Mouse (Mus musculus) thymus, postnatal 4 days (tissue): ENCODE measurements around the gene Dynll1.

Source experiments
- DNase-seq: peaks from one replicate; pipeline ENCODE4 v3.0.0; 2021

The Dynll1 gene

DNA sequence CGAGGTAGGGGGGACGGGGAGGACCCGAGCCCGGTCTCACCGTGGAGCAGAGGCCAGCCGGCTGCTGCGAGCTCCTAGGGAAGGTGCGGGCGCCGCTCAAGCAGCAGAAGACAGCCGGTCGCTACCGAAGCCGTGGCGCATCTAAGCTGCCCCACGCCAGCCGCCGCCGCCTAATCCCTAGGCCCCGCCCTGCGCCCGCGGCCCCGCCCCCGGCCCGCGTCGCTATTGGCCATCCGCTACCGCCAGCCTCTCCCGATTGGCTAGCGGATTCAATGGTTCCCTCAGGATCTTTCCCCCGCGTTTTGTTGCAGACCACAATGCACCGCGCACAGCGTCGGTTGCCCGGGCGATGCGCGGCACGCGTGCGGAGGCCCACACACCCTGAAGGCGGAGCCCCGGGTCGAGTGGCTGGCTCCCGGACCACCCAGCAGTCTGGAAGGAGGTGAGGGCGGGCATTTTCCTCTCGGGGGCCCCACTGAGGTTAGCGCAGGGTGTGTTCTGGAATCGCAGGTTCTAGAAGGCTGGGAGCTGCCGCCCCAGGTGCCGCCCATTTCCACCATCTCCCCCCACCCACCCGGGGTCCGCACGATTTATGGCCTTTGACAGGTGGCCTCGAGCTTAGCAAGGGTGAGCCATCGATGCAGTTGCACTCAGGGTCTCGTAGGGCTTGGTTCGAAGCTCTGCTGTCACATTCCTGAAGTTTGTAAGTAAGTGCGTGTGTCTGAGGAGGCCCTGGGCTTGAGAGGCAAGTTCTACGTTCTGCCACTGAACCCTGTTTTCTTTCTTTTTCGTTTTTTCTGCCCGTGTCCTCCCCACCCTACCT lies at the start of gene Dynll1:
Gene Dynll1, minus strand, starts transcription at position 208 of the 823 bp plus-strand sequence.
- DNase-seq: peak; percentile 99

DNA sequence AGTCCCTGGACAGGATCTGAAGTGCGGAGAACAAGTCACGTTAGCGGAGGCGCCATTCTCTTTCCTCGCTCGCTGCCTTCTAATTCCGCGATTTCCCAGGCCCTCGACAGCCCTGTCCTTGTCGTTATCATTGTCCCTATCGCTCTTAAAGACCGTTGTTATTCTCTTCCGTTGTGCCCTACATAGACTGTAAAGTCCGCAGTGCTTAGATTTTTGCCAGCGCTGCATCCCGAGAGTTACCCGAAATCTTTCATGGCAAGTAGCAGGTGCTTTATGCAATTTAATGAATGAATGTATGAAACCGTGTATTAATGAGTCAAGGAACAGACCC lies 48.4 kb upstream of the Dynll1 start:
- DNase-seq: no peak

DNA sequence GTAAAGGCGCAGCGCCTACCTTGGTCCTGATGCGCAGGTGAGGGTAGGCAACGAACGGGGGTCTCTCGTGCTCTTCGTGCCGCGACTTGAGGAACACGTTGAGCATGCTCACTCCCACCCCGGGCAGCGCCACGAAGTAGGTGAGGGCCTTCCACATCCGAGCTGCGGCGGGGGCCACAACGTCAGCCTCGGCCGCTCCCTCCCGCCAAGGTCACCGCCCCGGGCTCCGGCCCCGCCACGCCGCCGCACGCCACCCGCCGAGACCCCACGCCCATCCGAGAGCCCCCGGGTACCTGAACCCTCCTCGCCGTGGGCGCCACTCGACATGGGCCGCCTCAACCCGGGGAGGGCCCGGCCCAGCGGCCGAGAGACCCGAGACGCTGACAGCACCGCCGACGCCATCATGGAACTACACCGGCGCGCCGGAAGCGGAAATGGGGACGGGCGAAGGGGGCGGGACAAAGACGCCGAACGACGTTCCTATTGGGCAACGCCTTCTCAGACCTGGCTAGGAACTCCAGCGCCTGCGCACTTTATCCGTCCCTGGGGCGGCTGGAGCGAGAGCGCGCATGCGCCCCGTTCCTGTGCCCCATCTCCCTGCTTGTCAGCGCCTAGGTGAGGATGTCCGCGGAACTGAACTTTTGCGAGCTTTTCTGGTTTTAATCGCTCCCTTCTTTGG lies 47.9 kb upstream of the Dynll1 start, which contains the start of gene Cox6a1:
Gene Cox6a1, minus strand, starts transcription at position 436 of the 679 bp plus-strand sequence.
- DNase-seq: peak; percentile 99

DNA sequence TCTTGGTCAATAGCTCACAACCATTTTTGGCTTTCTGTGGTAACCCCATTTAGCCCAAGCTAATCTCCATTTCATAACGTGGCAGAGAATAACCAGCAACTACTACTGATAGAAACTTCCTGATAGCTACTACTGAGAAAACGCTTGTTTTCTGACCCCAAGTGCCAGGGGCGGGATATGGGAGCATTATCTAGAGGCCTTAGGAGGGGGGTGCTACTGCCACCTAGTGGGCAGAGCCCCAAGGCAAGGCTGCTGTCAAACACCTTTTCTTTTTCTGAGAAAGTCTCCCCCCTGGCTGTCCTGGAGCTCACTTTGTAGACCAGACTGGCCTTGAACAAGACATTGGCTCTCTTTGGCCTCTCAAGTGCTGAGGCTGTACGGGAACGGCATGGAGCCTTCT lies 46.8 kb upstream of the Dynll1 start:
- peak; percentile 92 for DNase-seq

DNA sequence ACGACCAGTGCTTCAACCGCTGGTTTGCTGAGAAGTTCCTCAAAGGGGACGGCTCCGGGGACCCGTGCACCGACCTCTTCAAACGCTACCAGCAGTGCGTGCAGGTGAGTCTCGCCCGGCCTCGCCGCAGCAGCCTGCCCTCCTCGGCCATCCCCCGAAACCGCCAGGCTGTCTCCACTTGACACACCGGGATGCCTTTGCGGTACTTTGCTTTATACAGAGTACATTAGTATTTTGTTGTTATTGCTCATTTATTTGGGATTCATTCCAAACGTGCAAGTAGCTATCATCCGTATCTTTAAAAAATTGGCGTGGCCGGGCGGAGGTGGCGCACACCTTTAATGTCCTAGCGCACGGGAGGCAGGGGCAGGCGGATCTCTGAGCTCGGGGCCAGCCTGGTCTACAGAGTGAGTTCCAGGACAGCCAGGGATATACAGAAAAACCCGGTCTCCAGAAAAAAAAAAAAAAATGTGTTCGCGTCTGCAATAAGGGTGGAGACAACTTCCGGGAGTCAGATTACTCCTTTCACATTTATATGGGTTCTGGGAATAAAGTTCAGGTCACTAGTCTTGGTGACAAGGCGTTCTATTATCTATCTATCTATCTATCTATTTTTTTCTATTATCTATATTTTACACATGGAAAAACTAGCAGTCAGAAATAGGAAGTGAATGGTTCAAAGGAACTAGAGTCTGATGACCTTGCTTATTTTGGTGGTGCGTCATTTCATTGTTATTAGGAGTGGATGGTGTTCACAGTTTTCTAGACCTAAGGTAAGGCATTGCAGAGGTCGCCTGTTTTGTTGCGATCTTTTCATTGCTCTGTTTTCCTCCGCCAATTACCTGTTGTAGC lies 40.7 kb upstream of the Dynll1 start:
- no peak for DNase-seq

DNA sequence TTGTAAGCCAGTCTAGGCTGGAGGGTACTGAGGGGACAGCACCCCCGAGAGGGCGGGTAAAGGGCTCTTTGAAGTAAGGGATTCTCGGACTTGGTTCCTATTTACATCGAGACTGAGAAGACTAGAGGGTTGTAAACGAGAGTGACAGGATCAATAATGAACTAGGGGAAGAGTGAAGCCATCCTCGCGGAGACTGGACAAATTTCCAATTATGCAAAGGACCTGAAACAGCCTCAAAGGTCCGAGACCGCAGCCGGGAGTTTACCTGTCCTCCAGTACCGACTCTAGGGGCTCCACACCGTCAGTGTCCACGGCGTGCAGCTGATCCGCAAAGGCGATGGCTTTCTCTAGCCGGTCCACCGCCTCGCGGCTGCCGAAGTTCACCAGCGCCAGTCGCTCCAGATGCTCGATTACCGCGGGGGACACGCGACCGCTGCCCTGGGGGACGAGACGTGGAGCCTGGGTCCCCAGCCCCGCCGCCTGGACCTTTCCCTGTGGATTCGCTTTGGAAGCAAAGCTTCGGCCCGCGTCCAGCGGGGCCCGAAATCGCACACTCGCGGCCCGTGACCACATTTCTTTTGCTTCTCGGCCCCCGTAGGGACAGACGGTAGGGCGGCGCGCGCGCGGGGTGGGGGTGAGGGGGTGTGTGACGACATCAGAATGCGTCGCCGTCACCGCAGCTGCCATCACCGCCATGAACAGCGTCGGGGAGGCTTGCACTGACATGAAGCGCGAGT lies 39.9 kb upstream of the Dynll1 start, which contains the start of the genes Gatc and Triap1:
Gene Gatc, minus strand, starts transcription at position 602 of the 737 bp plus-strand sequence.
Gene Triap1, plus strand, starts transcription at position 649 of the 737 bp plus-strand sequence.
- DNase-seq: peak; percentile 93

DNA sequence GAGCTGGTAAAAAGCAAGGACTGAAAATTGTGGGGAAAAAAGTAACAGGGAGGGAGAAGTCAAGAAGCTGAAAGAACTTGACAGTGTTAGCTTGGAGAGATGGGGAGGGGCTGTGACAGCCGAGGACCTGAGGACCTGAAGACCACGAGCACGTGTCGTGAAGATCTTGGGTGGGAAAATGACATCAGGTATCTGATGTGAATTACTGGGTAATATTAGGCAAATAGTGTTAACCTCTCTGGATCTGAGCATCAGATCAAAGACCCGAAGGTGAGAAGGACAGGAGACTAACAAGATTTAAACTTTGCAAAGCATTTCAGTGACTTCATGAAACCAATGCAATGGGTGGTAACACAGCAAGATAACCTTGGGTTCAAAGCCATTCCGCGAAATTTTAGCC lies 39.2 kb upstream of the Dynll1 start:
- DNase-seq: no peak

DNA sequence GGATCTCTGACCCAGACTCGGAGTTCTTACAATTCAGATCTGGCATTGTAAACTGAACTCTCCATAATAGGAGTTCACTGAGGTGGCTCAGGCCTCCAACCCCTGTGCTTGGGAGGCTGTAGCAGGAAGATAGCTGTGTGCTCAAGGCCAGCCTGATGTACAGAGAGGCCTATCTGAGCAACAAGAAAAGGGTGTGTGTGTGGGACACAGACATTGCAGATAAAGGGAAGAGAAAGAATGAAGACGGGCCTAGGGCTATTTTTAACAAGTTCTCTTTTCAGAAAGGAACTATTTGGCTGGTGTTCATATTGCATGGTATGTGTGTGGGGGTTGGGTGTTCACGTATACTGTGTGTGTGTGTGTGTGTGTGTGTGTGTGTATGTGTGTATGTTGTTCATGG lies 32.8 kb upstream of the Dynll1 start:
- DNase-seq: no peak

DNA sequence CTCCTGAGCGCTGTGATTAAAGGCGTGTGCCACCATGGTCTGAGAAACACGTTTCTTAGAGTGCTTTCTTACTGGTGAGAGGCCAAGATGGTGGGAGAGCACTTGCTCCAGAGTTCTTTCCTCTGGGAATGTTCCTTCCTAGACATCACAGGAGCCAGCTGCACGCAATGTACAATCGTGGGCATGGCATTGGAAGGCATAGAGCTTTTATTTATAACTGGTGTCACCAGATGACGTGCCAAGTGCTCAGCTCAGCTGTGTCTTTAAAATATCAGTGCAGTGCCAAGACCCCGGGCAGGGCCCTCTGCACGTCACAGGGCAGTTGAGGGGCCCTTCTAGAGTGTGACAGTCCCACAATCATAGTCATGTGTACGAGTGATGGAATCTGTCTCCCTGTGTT lies 30.2 kb upstream of the Dynll1 start:
- DNase-seq: no peak

DNA sequence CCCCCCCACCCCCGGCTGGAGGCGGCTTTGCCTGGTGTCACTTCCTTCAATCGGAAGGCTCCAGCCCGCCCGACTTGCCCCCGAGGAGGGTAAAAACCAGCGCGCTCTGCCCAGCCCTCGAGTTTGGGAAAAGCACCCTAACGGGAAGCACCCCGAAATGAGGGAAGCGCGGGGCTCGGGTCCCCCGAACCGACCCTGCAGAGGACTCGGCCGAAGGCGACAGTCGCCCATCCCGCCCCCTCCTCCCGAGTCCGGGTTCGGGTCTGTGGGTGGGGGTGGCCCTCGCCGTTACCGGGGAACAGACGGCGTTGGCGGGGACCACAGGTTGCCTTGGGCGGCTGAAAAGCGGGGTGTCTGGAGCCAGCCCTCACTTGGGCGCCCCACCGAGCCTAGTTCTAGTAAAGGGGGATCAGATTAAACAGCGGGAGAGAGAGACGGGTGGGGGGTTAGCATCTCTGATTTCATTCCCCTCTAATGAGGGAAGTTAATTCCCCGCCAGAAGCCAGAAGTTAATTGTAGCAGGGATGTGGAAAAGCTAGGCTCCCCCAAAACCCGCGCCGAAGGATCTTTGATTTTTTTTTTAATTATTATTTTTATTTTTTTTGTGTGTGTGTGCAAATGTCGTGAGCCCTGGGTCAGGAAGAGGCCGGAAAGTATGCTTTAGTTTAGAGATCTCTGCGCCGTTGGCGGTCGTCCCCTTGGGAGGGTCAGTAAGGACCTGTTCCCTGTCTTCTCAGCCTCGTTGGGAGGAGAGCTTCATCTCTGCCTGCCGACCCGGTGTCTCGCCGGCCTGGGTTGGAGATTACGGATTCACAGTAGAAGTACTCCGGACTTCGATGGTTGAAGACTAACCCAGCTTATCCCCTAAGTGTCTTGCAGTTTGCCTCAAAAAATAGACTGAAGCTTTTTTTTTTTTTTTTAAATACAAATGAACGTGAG lies 27.1 kb upstream of the Dynll1 start:
- peak; percentile 70 for DNase-seq

DNA sequence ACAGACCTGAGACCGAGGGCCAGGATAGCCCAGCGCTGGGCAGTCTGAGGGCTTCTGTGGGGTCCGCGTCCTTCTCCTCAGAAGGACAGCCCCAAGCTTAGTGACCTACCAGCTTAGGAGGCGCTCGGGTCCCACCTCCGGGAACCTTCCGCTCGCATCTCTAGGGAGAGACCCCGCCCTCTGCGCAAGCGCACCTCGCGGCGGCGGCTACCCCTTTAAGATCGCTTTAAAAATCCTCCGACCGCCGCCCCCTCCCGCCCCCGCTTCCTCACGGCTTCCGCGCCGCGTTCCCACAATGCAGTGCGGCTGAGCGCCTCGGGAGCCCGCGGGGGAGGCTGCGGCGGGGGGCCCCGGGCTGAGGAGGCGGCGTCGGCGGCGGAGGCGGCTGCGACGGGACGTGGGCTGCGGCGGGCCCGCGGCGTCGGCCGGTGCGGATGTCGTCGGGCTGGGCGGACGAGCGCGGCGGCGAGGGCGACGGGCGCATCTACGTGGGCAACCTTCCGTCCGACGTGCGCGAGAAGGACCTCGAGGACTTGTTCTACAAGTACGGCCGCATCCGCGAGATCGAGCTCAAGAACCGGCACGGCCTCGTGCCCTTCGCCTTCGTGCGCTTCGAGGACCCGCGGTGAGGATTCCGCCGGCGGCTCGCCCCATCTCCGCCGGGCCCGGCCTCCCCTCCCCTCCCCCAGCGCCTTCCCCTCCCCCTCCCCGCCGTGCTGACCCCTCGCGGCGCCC lies 26.2 kb upstream of the Dynll1 start, which contains the start of gene Srsf9:
Gene Srsf9, plus strand, starts transcription at position 303 of the 735 bp plus-strand sequence.
- peak; percentile 98 for DNase-seq

DNA sequence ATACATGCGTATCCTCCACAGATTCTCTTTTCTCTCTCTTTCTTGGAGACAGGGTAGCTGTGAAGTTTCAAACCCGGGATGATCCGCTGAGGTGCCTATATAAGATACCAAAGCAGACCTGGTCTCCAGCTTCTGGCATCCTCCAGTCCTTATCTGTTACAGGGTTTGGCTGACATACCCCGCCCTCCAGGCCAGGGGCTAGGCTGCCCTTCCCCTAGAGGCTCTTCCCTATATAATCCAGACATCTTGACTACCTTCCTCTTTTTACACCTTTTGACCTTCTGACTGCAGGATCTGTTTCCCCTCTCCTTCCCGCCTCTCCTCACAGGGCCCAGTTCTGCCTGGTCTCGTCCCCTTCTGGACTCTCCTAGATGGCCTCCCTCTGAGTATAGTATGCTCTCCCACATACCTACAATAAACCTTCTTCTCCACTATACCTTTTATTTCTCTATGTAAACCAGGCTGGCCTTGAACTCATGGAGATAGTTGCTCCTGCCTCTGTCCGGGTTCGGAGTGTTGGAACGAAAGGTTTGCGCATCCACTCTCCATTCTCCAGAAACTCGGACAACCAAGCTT lies 25.5 kb upstream of the Dynll1 start:
- peak; percentile 23 for DNase-seq

DNA sequence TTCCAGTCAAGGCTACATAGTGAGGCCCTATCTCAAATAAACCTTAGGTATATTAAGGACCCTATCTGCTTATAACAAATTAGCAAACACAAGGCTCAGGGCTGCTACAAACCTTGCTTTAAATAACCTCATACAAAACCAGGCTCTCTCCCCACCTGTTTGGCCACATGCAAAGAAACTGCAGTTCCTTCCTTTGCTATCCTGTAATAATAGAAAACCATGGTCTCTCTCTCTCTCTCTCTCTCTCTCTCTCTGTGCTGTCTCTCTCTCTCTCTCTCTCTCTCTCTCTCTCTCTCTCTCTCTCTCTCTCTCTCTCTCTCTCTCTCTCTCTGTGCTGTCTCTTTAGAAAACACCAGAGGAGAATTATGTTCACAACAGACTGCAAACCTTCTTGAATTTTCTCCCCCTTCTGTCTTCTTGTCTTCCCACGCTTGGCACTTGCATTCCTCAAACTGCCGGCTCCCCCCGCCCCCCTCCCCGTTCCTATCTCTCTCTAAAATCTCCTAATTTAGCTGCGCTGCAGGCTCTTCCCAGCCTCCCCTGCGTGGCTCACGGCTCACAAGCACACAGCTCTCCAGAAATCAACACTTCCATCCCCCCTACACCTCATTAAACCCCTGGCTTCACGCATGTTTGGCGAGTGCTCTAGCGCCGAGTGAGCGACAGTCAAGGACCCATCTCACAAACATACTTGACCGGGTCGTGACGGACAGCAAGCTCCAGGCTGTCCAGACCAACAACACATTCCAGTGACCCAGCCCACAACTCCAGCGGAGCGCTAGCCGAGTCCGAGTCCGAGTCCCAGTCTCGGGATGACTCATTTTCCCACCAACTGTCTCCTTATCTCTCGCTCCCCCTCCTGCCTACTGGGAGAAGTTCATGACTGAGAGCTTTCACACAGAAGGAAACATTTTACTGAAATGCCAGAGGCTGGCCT lies 18.5 kb upstream of the Dynll1 start:
- DNase-seq: peak; percentile 59

DNA sequence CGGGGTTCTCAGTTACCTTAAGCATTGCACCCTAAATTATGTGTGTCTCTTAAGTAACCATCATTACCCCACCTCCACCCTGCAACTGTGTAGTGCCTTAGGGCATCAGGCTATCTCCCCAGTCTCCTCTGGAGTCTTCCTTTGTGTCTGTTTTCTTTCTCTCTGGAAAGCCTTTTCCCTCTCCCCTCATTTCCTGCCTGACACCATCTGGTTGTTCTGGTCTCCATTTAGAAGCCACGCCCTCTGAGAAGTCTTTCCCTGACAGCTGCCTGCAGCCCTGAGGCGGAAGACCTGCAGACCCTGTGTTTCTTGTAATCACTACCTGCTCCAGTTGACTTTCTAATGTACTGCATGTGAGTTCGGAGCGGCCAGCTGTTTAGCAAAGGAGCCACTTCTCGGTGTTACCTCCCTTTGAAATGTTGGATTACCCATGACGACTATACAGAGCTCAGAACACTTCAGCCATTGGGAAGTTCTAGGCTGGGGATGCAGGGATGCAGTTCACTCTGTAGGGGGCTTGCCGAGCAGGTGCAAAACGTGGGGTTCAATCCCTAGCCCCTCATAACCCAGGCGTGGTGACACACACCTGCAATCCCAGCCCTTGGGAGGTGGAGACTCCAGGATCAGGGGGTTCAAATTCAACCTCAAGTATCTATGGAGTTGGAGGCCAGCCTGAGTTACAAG lies 17.0 kb upstream of the Dynll1 start:
- DNase-seq: peak; percentile 63

DNA sequence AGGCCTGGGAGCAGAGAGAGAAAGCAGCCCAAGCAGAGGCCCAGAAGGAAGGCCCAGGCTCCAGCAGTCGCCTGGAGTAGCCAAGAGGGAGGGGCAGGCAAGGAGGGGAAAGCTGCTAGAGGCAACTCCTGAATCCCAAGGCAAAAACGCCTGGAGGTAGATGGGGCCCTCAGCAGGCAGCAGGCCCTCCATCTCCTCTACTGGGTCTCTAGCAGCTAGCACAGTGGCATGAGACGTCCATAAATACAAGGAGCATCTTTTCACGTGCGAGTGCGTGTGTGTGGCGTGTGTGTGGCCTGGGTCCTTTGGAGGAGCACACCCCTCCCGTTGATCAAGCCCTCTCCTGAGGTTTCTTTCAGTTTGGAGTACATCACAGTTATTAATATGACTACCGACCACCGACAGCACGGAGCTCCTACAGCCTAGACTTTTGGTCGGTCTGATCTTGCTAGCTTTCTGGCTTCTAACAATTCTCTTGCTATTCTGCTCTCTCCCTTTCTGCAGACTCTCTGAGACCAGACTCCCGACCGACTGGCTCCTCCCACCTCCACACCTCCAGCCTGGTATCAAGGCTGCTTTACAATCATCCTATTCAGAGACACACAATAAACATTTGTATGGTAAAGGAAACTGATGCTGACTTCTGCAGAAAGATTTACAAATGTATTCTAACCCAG lies 16.3 kb upstream of the Dynll1 start:
- DNase-seq: peak; percentile 32

DNA sequence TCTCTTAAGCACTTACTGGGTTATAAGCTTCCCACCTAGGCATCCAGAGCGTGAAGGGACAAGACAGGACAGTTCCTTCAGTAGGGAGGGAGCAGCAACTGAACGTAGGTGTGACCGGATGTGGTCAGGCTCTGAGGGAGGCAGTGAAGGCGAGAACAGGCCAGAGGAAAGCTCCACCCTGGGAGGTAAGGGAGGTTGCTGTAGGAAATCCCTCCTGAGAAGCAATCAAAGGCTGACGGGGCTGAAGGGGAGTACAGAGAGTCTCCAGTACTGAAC lies 12.8 kb upstream of the Dynll1 start:
- DNase-seq: no peak

DNA sequence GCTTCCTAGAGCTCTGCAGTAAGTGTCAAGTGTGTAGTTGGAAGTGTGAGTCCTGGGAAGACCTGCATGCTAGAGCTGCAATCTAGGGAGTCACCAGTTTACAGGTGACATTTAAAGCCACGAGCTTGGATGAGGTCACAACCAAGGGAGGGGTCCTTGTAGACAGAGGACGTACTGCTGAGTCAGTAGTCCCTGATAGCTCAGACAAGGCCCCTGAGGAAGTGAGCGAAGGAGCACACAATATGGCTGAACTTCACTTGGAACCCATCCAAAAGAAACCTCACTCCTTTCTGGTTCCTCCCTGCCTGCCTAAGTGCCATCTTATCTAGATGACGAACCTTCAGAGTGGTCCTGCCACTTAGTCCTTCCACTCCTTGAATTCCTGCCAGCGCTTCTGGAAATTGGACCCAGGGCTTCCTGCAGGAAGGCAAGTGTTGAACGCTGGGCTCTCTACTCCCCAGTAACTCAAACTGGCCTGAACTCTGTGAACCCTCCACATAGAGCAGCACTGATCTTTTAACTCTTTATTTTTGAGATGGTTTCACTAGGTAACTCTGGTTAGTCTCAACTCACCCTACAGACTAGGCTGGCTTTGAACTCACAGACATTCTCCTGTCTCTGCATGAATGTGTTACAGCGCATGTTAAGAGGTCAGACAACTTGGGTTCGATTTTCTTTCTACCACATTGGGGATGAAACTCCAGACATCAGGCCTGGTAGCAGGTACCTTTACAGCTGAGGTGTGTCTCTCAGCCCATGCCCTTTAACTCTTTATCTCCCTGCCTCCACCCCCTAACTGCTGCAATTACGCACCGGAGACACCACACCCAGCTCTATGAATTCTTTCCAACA lies 12.2 kb upstream of the Dynll1 start:
- no peak for DNase-seq
